In genomic region chr5:116425273-116425672, GRCm38 (mm10) we compare ENCODE assay signal across 14 mouse cellular contexts. TPM values are rescaled to one million over a fixed set of nuclear protein-coding genes. Genes with fewer than 3 reads are reported as not detected.
DNase-seq lines count a peak whose midpoint lies in the region; ATAC-seq lines count a peak whose summit lies in the region.
"Had no signal": no experiment of that assay in that cellular context is flagged by ENCODE, and none has a peak within 500 bp of the region (broad histone marks: within the 10 kb centered on the region; RNA-seq: fewer than 3 reads in every experiment).

No protein-coding gene starts in this region.

- no peak overlapping the region for H3K9ac ChIP-seq in neural tube, embryonic 12.5 days
- H3K9ac ChIP-seq: heart, embryonic 15.5 days; liver, postnatal 0 days had no signal

- H3K27ac ChIP-seq in neural tube, embryonic 12.5 days, result no peak overlapping the region
- H3K27ac ChIP-seq: heart, embryonic 15.5 days; left cerebral cortex, adult 2 months had no signal

- WGBS in neural tube, embryonic 12.5 days, result 65% methylated on average over 7 of the region's 7 CpGs

- H3K4me2 ChIP-seq in neural tube, embryonic 12.5 days (replicated peaks), result no peak overlapping the region
- H3K4me2 ChIP-seq: heart, embryonic 15.5 days had no signal

- DNase-seq in gastrocnemius, adult 18-20 months (ENCODE audit: low spot score), result peak; percentile 78
- DNase-seq in gastrocnemius, postnatal 25 days, result no peak
- no peak for DNase-seq in neural tube, embryonic 10.5 days (ENCODE audit: extremely low spot score, low spot score)
- DNase-seq in heart, postnatal 14 days, result peak; percentile 48 to 71
- DNase-seq in urinary bladder, postnatal 4 days (ENCODE audit: low spot score in 2 of 2), result peak; percentile 47 to 72
- no peak for DNase-seq in kidney, postnatal 14 days
- DNase-seq in right cerebral cortex, postnatal 10 days (ENCODE audit: low spot score in 2 of 2), result no peak
- DNase-seq: cerebellum, adult 11 months; embryo, embryonic 11 days; kidney, adult 9 months; liver, postnatal 0 days had no signal

- ATAC-seq in neural tube, embryonic 12.5 days (ENCODE audit: low FRiP score, low read depth), result 0 out of 2 replicates have a peak, but pooled peaks have one; percentile 35
- ATAC-seq: liver, postnatal 0 days had no signal

- peaks cover 7% of the 10 kb centered on the region for H3K27me3 ChIP-seq in neural tube, embryonic 12.5 days (replicated peaks)
- H3K27me3 ChIP-seq: heart, embryonic 15.5 days had no signal

- no peaks in the 10 kb centered on the region for H3K9me3 ChIP-seq in neural tube, embryonic 12.5 days
- H3K9me3 ChIP-seq: heart, embryonic 15.5 days had no signal

- intact Hi-C loops in heart, postnatal 14 days (cut with DNase I), result no loop called here

- H3K4me1 ChIP-seq in neural tube, embryonic 12.5 days, result peaks cover 21% of the 10 kb centered on the region

- H3K36me3 ChIP-seq in neural tube, embryonic 12.5 days, result no peaks in the 10 kb centered on the region
- H3K36me3 ChIP-seq: heart, embryonic 15.5 days had no signal

- no peak overlapping the region for H3K4me3 ChIP-seq in neural tube, embryonic 12.5 days
- H3K4me3 ChIP-seq: heart, embryonic 15.5 days; left cerebral cortex, adult 2 months had no signal

RNA-seq across cellular contexts. Expression of gene Hspb8, which starts 2.6 kb away (rescaled TPM):
- 100 to 1,000 TPM; 232 to 400 TPM for total RNA-seq in gastrocnemius, adult 18-20 months (2021)
- 100 to 1,000 TPM; 216 to 227 TPM for total RNA-seq in gastrocnemius, postnatal 25 days (2021)
- polyA plus RNA-seq in neural tube, embryonic 12.5 days (2016; fragmentation: Nextera tagmentation; extraction: Ambion mirVana), result 4.4 and 5.4 TPM in 2 replicates
- total RNA-seq in heart, postnatal 14 days (2021), result 100 to 1,000 TPM; 234 to 252 TPM

Comparison
In these comparisons a context has a peak if more than half of its experiments do, and no peak if none do; other contexts are left out.
1. DNase-seq: peak in gastrocnemius, adult 18-20 months (single experiment), heart, postnatal 14 days (2 of 2) and urinary bladder, postnatal 4 days (2 of 2); none in gastrocnemius, postnatal 25 days (single experiment), neural tube, embryonic 10.5 days (single experiment), kidney, postnatal 14 days (single experiment) and right cerebral cortex, postnatal 10 days (0 of 2).